Mouse (Mus musculus) cerebellum, adult 18-20 months (tissue): ENCODE measurements at regions not wholly inside any gene's neighbourhood (a gene's known extent, or its start where the extent isn't known, plus 50 kb on each side); places are given as distances from the start of the nearest gene placed in this dataset.
A peak's percentile ranks its signal among the peaks of the same experiment; 100 is the strongest.

ENCODE experiments used
- DNase-seq, 2 experiments: peaks; one replicate each; pipeline ENCODE4 v3.0.0; 2021

GRCm38 (mm10) chr14:76820989-76821388, 215.6 kb upstream of the Ccdc122 start:
- no peak for DNase-seq

GRCm38 (mm10) chr14:76819690-76820089, 216.9 kb upstream of the Ccdc122 start:
- DNase-seq: peak; percentile 21 to 36

- DNase-seq: no peak
These were observed 218.1 kb upstream of the Ccdc122 start for GRCm38 (mm10) chr14:76818256-76819010.

- DNase-seq: no peak
These were observed 219.3 kb upstream of the Ccdc122 start for GRCm38 (mm10) chr14:76817189-76817772.

- no peak for DNase-seq
These were observed 219.9 kb upstream of the Ccdc122 start for GRCm38 (mm10) chr14:76816666-76817065.

- DNase-seq: no peak
These were observed 224.3 kb upstream of the Ccdc122 start for GRCm38 (mm10) chr14:76812155-76812875.

GRCm38 (mm10) chr14:76810697-76811589, 225.6 kb upstream of the Ccdc122 start:
- no peak for DNase-seq

- DNase-seq: no peak
These were observed 226.5 kb upstream of the Ccdc122 start for GRCm38 (mm10) chr14:76810041-76810440.

- no peak for DNase-seq
These were observed 227.2 kb upstream of the Ccdc122 start for GRCm38 (mm10) chr14:76809411-76809810.

- DNase-seq: no peak
These were observed 231.3 kb upstream of the Ccdc122 start for GRCm38 (mm10) chr14:76805151-76805785.

GRCm38 (mm10) chr14:76804447-76805150, 232.0 kb upstream of the Ccdc122 start:
- no peak for DNase-seq

- no peak for DNase-seq
These were observed 236.4 kb upstream of the Ccdc122 start for GRCm38 (mm10) chr14:76800181-76800580.

- no peak for DNase-seq
These were observed 236.8 kb upstream of the Ccdc122 start for GRCm38 (mm10) chr14:76799741-76800140.

- DNase-seq: no peak
These were observed 237.6 kb upstream of the Ccdc122 start for GRCm38 (mm10) chr14:76798925-76799428.

- DNase-seq: no peak
These were observed 238.1 kb upstream of the Ccdc122 start for GRCm38 (mm10) chr14:76798488-76798887.

- DNase-seq: no peak
These were observed 239.1 kb upstream of the Ccdc122 start for GRCm38 (mm10) chr14:76797518-76797917.

GRCm38 (mm10) chr14:76791811-76792571, 235.3 kb upstream of the Serp2 start:
- peak; percentile 20 to 21 for DNase-seq

GRCm38 (mm10) chr14:76789376-76789775, 232.7 kb upstream of the Serp2 start:
- DNase-seq: no peak

GRCm38 (mm10) chr14:76787601-76788000, 230.9 kb upstream of the Serp2 start:
- DNase-seq: no peak

- DNase-seq: no peak
These were observed 229.5 kb upstream of the Serp2 start for GRCm38 (mm10) chr14:76786214-76786613.

GRCm38 (mm10) chr14:76781524-76781880, 224.8 kb upstream of the Serp2 start:
- DNase-seq: no peak
